Mouse (Mus musculus) testis, adult 10 weeks (tissue): ENCODE data around the gene Pcna. TPM values are rescaled to one million over a fixed set of nuclear protein-coding genes. Genes with fewer than 3 reads are reported as not detected.

Experiments
- polyA plus RNA-seq: library from polyadenylated mRNA; stranded (reverse); fragments of 350-450 nt; fragmentation: Illumina TruSeq; extraction: RNeasy Lipid Tissue Mini Kit (QIAGEN cat#74804); gene quantifications from one replicate; pipeline ENCODE4 v1.2.3, GENCODE M21; 2014; ENCODE audit warnings: low read depth, low replicate concordance

Gene Pcna
- 297 TPM for polyA plus RNA-seq

DNA sequence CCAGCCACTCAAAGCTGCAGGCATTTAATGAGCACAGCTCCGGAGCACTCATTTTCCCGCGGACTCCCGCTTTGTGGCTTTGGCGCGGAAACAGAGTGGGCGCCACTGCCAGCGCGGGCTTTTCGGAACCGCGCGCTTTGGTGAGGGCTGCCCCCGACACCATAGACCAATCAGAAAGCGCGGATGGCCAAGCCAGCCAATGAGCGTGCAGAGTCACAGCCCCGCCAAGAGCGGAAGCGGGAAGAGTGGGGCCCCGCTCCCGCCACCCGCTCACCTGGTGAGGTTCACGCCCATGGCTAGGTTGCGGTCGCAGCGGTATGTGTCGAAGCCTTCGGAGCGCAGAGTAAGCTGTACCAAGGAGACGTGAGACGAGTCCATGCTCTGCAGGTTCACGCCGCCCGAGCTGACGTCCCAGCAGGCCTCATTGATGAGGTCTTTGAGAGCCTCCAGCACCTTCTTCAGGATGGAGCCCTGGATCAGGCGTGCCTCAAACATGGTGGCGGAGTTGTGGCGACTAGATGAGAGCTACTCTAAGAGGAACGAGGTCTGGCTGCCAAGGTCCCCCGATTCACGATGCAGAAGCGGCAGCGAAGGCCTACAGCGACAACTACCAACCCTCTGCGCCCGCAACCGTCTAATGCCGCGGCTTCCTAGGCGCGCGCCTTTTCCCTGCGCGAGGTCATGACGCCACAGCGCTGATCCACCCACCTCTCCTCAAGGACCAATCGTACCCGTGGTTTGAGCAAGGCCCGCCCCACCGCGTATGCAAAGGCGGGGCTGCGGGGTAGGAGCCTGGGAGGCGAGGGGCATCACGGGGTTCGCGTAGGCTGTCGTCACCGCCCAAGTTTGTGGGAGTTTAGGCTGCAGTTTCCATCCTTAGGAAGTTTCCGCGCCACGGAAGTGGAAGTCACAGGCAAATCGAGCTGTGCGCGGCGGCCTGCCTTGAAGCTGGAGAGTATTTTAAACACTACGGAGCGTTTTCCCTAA, at the start of gene Pcna:
TSS of gene Pcna (minus strand) at position 773 of the 987 bp plus-strand sequence.

GRCm38 (mm10) chr2:132262879-132263398, 9.8 kb upstream of the Pcna start, which contains the start of gene Cds2:
Gene Cds2, plus strand, starts transcription at chr2:132263148.

DNA sequence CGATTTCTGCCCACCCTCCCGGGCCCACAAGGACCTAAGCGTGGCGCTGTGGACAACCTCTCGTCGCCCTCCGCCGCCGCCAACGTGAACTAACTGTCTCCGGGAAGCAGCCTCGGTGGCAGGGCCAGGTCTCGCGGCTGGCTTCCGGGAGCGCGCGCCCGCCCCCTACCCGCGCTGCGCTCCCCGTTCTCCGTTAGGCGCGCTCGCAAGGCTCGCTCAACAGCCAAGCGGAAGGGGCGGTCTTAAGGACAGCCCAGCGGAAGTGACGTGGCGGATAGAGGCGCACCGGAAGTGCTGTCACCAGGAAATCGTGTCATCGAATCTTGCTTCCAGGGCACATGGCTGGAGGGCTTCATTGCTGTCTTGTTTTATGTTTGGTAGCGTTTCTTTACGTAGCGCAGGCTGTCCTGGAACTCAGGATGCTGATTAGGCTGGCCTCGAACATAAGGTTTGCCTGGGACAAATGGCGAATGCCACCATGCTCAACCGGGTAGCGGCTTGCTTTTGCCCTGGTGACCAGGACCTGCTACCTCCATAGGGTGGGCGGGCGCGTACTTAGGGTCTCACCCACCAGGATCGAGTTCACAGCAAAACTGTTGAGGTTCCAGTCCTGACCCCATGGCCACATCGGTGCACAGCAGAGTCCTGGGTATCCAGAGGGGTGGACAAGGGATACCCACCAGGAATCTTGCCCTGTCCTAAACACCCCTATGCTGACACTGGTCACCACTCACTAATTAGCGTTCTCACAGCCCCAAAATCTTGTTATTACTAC, 5.4 kb downstream of the Pcna start, which contains the start of gene Tmem230:
TSS of gene Tmem230 (minus strand) at position 269 of the 775 bp plus-strand sequence.

Other genes with a start within 250 kb of the Pcna start
- 7.4 TPM for gene Rassf2, start 223.1 kb downstream of the Pcna start, polyA plus RNA-seq
- 3.1 TPM for gene Slc23a2, start 108.2 kb downstream of the Pcna start, polyA plus RNA-seq
- 81.7 TPM for gene Tmem230, start 5.5 kb downstream of the Pcna start, polyA plus RNA-seq
- 9.6 TPM for gene Cds2, start 9.8 kb upstream of the Pcna start, polyA plus RNA-seq
- gene Prokr2, start 132.1 kb upstream of the Pcna start, polyA plus RNA-seq: not detected